Mouse (Mus musculus) heart, embryonic 15.5 days (tissue): ENCODE results near the gene Dcaf17. TPM values are rescaled to one million over a fixed set of nuclear protein-coding genes. Genes with fewer than 3 reads are reported as not detected.

Experiments
- ATAC-seq: fragments of 200-750 bp; cut with Nextera tagmentation; replicated peaks from 2 replicates; pipeline ENCODE4 v1.8.0; 2017; ENCODE audit warnings: low read depth, moderate TSS enrichment; ENCODE audit not compliant: insufficient number of reproducible peaks, insufficient read depth, low FRiP score
- H3K27ac ChIP-seq: fragments of 300-500 bp; sonication (generic); 2 replicates; pipeline ENCODE4 v1.5.1; 2015; ENCODE audit warnings: mild to moderate bottlenecking, inconsistent platforms
- H3K27me3 ChIP-seq: fragments of 300-500 bp; sonication (generic); 2 replicates; pipeline ENCODE4 v1.6.1; 2015; ENCODE audit warnings: inconsistent platforms
- H3K36me3 ChIP-seq: fragments of 300-500 bp; sonication (generic); 2 replicates; pipeline ENCODE4 v1.6.1; 2015; ENCODE audit warnings: mild to moderate bottlenecking, inconsistent platforms
- H3K4me1 ChIP-seq: fragments of 300-500 bp; sonication (generic); replicated peaks from 2 replicates; pipeline ENCODE4 v1.6.1; 2015; ENCODE audit warnings: inconsistent platforms
- H3K4me2 ChIP-seq: fragments of 300-500 bp; sonication (generic); 2 replicates; pipeline ENCODE4 v1.6.1; 2015; ENCODE audit warnings: inconsistent platforms, mild to moderate bottlenecking, moderate library complexity
- H3K4me3 ChIP-seq: fragments of 300-500 bp; sonication (generic); 2 replicates; pipeline ENCODE4 v1.5.1; 2015; ENCODE audit warnings: mild to moderate bottlenecking, inconsistent platforms
- H3K9ac ChIP-seq: fragments of 300-500 bp; sonication (generic); 2 replicates; pipeline ENCODE4 v1.6.1; 2015; ENCODE audit warnings: mild to moderate bottlenecking, inconsistent platforms
- H3K9me3 ChIP-seq: fragments of 300-500 bp; sonication (generic); replicated peaks from 2 replicates; pipeline ENCODE4 v1.6.1; 2016; ENCODE audit warnings: inconsistent platforms
- WGBS: fragments of 180-500 bp; shearing (Covaris S2); methylation state at CpG from one replicate; pipeline ENCODE4 v1.1.7; 2015; ENCODE audit warnings: mixed read lengths; 5-methylcytosine and 5-hydroxymethylcytosine counted together
- polyA plus RNA-seq: library from polyadenylated mRNA; unstranded; fragments of >200 nt; fragmentation: Nextera tagmentation; extraction: Ambion mirVana; gene quantifications from 2 replicates; pipeline ENCODE4 v1.2.1, GENCODE M21; 2015

Gene Dcaf17
- polyA plus RNA-seq, 1 experiment from 2014 or later = 18.5 TPM

GRCm38 (mm10) chr2:71030663-71031062 is 24.5 kb upstream of the Dcaf17 start:
- Histone ChIP-seq H3K4me1 (peaks cover 36% of the 10 kb centered on the region), H3K4me2 (no peak overlapping the region), H3K4me3 (no peak overlapping the region), H3K9me3 (no peaks in the 10 kb centered on the region), H3K27me3 (no peaks in the 10 kb centered on the region), H3K27ac (no peak overlapping the region), H3K9ac (no peak overlapping the region), H3K36me3 (no peaks in the 10 kb centered on the region)
- ATAC-seq = no peak
- WGBS = 80% methylated on average over 2 of the region's 2 CpGs

GRCm38 (mm10) chr2:71031973-71032794 is 22.9 kb upstream of the Dcaf17 start:
- Histone ChIP-seq H3K36me3 (no peaks in the 10 kb centered on the region), H3K4me2 (no peak overlapping the region), H3K9me3 (no peaks in the 10 kb centered on the region), H3K9ac (no peak overlapping the region), H3K27me3 (no peaks in the 10 kb centered on the region), H3K27ac (no peak overlapping the region), H3K4me1 (peaks cover 31% of the 10 kb centered on the region), H3K4me3 (no peak overlapping the region)
- WGBS = 71% methylated on average over 18 of the region's 18 CpGs
- ATAC-seq = no peak

- Histone ChIP-seq H3K27me3 (no peaks in the 10 kb centered on the region), H3K36me3 (no peaks in the 10 kb centered on the region), H3K9ac (no peak overlapping the region), H3K4me2 (no peak overlapping the region), H3K9me3 (no peaks in the 10 kb centered on the region), H3K27ac (no peak overlapping the region), H3K4me3 (no peak overlapping the region), H3K4me1 (peaks cover 31% of the 10 kb centered on the region)
- ATAC-seq = no peak
- WGBS = 60% methylated on average over 4 of the region's 4 CpGs
Measured at GRCm38 (mm10) chr2:71033014-71033413, 22.1 kb upstream of the Dcaf17 start.

- no peaks in the 10 kb centered on the region for H3K27me3 ChIP-seq
- H3K9me3 ChIP-seq = no peaks in the 10 kb centered on the region
- peaks cover 31% of the 10 kb centered on the region for H3K4me1 ChIP-seq
- ATAC-seq = peak; percentile 36; the same call in 1 of the 2 replicates
- WGBS = 40% methylated on average over 8 of the region's 8 CpGs
- no peak overlapping the region for H3K4me2 ChIP-seq
- H3K27ac ChIP-seq = peak overlapping the region; percentile 20; the same call in 1 of the 2 replicates
- H3K36me3 ChIP-seq = no peaks in the 10 kb centered on the region
- H3K4me3 ChIP-seq = no peak overlapping the region
- H3K9ac ChIP-seq = no peak overlapping the region
Measured at GRCm38 (mm10) chr2:71033987-71034386, 21.1 kb upstream of the Dcaf17 start.

GRCm38 (mm10) chr2:71037447-71037846 is 17.7 kb upstream of the Dcaf17 start:
- Histone ChIP-seq H3K36me3 (no peaks in the 10 kb centered on the region), H3K9me3 (no peaks in the 10 kb centered on the region), H3K27ac (no peak overlapping the region), H3K4me2 (no peak overlapping the region), H3K9ac (no peak overlapping the region), H3K27me3 (no peaks in the 10 kb centered on the region), H3K4me3 (no peak overlapping the region), H3K4me1 (peaks cover 27% of the 10 kb centered on the region)
- no peak for ATAC-seq
- 80% methylated on average over 6 of the region's 6 CpGs for WGBS

- 40% methylated on average over 11 of the region's 11 CpGs for WGBS
- Histone ChIP-seq H3K4me1 (peaks cover 10% of the 10 kb centered on the region), H3K27me3 (no peaks in the 10 kb centered on the region), H3K9ac (no peak overlapping the region), H3K4me2 (peak overlapping the region; percentile 43), H3K4me3 (no peak overlapping the region), H3K9me3 (no peaks in the 10 kb centered on the region), H3K27ac (no peak overlapping the region), H3K36me3 (no peaks in the 10 kb centered on the region)
- no peak for ATAC-seq
Measured at GRCm38 (mm10) chr2:71039522-71040121, 15.5 kb upstream of the Dcaf17 start.

GRCm38 (mm10) chr2:71046151-71046550 is 9.0 kb upstream of the Dcaf17 start:
- WGBS = 49% methylated on average over 6 of the region's 6 CpGs
- Histone ChIP-seq H3K4me3 (no peak overlapping the region), H3K9ac (no peak overlapping the region), H3K27ac (no peak overlapping the region), H3K27me3 (no peaks in the 10 kb centered on the region), H3K4me2 (no peak overlapping the region), H3K9me3 (no peaks in the 10 kb centered on the region), H3K4me1 (peaks cover 3% of the 10 kb centered on the region; the same call in 1 of the 2 replicates), H3K36me3 (no peaks in the 10 kb centered on the region)
- no peak for ATAC-seq

GRCm38 (mm10) chr2:71046751-71047320 is 8.3 kb upstream of the Dcaf17 start:
- Histone ChIP-seq H3K36me3 (no peaks in the 10 kb centered on the region), H3K4me3 (no peak overlapping the region), H3K27ac (no peak overlapping the region), H3K9me3 (no peaks in the 10 kb centered on the region), H3K4me2 (no peak overlapping the region), H3K9ac (no peak overlapping the region), H3K4me1 (peaks cover under 1% of the 10 kb centered on the region; the same call in 1 of the 2 replicates), H3K27me3 (no peaks in the 10 kb centered on the region)
- no peak for ATAC-seq
- WGBS = 59% methylated on average over 6 of the region's 6 CpGs

- H3K9ac ChIP-seq = no peak overlapping the region
- ATAC-seq = no peak
Measured at GRCm38 (mm10) chr2:71048896-71049295, 6.2 kb upstream of the Dcaf17 start.

GRCm38 (mm10) chr2:71050511-71050910 is 4.6 kb upstream of the Dcaf17 start:
- Histone ChIP-seq H3K36me3 (no peaks in the 10 kb centered on the region), H3K27ac (no peak overlapping the region), H3K4me3 (no peak overlapping the region), H3K27me3 (no peaks in the 10 kb centered on the region), H3K4me2 (no peak overlapping the region), H3K4me1 (peaks cover 11% of the 10 kb centered on the region), H3K9ac (no peak overlapping the region), H3K9me3 (no peaks in the 10 kb centered on the region)
- no peak for ATAC-seq
- 82% methylated on average over 7 of the region's 7 CpGs for WGBS

More at GRCm38 (mm10) chr2:71048896-71049295, 6.2 kb upstream of the Dcaf17 start:
- WGBS = 78% methylated on average over 12 of the region's 12 CpGs
- Histone ChIP-seq H3K36me3 (no peaks in the 10 kb centered on the region), H3K27ac (no peak overlapping the region), H3K4me2 (no peak overlapping the region), H3K4me1 (0 out of 2 replicates have a peak, but pooled peaks cover 2% of the 10 kb centered on the region), H3K4me3 (no peak overlapping the region), H3K9me3 (no peaks in the 10 kb centered on the region), H3K27me3 (no peaks in the 10 kb centered on the region)

GRCm38 (mm10) chr2:71054716-71055115 is 412 bp upstream of the Dcaf17 start:
- peaks cover 11% of the 10 kb centered on the region for H3K4me1 ChIP-seq
- H3K27ac ChIP-seq = no peak overlapping the region
- H3K4me3 ChIP-seq = peak overlapping the region; percentile 82
- H3K9me3 ChIP-seq = no peaks in the 10 kb centered on the region
- 30% methylated on average over 9 of the region's 9 CpGs for whole genome bisulfite sequencing
- peak overlapping the region; percentile 92 for H3K4me2 ChIP-seq
- H3K27me3 ChIP-seq = no peaks in the 10 kb centered on the region
- peaks cover 9% of the 10 kb centered on the region; the same call in 1 of the 2 replicates for H3K36me3 ChIP-seq
- peak overlapping the region; percentile 71 for H3K9ac ChIP-seq
- no peak for ATAC-seq
